Mouse (Mus musculus): ENCODE results near the gene Ldha. TPM values are rescaled to one million over a fixed set of nuclear protein-coding genes. Genes with fewer than 3 reads are reported as not detected.

The Ldha gene
- total and polyA plus RNA-seq, 2 experiments: 442 to 594 TPM

- Histone ChIP-seq H3K79me2 (ENCODE audit: control insufficient read depth, insufficient read depth, low read length) (no peaks in the 10 kb centered on the region), H3K27ac (replicated peaks; ENCODE audit: insufficient read depth, low read depth, low read length) (no peak overlapping the region), H3K9ac (ENCODE audit: low read depth, low read length) (no peak overlapping the region), H3K36me3 (ENCODE audit: control insufficient read depth, insufficient read depth, low read length) (peaks cover 44% of the 10 kb centered on the region), H3K4me3 (ENCODE audit: insufficient read depth, low read depth, low read length) (no peak overlapping the region), H3K4me1 (ENCODE audit: control insufficient read depth, insufficient read depth, low read length) (peaks cover 5% of the 10 kb centered on the region; the same call in 1 of the 2 replicates), H3K27me3 (ENCODE audit: control insufficient read depth, insufficient read depth, low read length) (no peaks in the 10 kb centered on the region)
- TF ChIP-seq CTCF (IDR thresholded peaks at IDR 0.05; ENCODE audit: low read depth, low read length) (no peak), POLR2A (IDR thresholded peaks at IDR 0.05; ENCODE audit: extremely low read depth, insufficient read depth, low read length) (no peak)
- WGBS: 78% methylated on average over 7 of the region's 7 CpGs
- DNase-seq (ENCODE audit: extremely low read depth, low read depth, low spot score): no peak
These were observed 14.7 kb downstream of the Ldha start for GRCm38 (mm10) chr7:46855866-46856560.

GRCm38 (mm10) chr7:46857436-46857835, 16.2 kb downstream of the Ldha start:
- H3K4me3 ChIP-seq (ENCODE audit: insufficient read depth, low read depth, low read length): no peak overlapping the region
- H3K4me1 ChIP-seq (ENCODE audit: control insufficient read depth, insufficient read depth, low read length): no peaks in the 10 kb centered on the region; the same call in 1 of the 2 replicates
- H3K9ac ChIP-seq (ENCODE audit: low read depth, low read length): no peak overlapping the region
- H3K36me3 ChIP-seq (ENCODE audit: control insufficient read depth, insufficient read depth, low read length): peaks cover 30% of the 10 kb centered on the region
- H3K27me3 ChIP-seq (ENCODE audit: control insufficient read depth, insufficient read depth, low read length): no peaks in the 10 kb centered on the region
- H3K79me2 ChIP-seq (ENCODE audit: control insufficient read depth, insufficient read depth, low read length): no peaks in the 10 kb centered on the region
- no peak overlapping the region for H3K27ac ChIP-seq (replicated peaks; ENCODE audit: insufficient read depth, low read depth, low read length)
- DNase-seq (ENCODE audit: extremely low read depth, low read depth, low spot score): no peak
- 73% methylated on average over 9 of the region's 9 CpGs for WGBS
- TF ChIP-seq POLR2A (IDR thresholded peaks at IDR 0.05; ENCODE audit: extremely low read depth, insufficient read depth, low read length) (no peak), CTCF (IDR thresholded peaks at IDR 0.05; ENCODE audit: low read depth, low read length) (no peak)

GRCm38 (mm10) chr7:46859031-46859430, 17.8 kb downstream of the Ldha start:
- Histone ChIP-seq H3K27me3 (ENCODE audit: control insufficient read depth, insufficient read depth, low read length) (no peaks in the 10 kb centered on the region), H3K79me2 (ENCODE audit: control insufficient read depth, insufficient read depth, low read length) (no peaks in the 10 kb centered on the region), H3K9ac (ENCODE audit: low read depth, low read length) (no peak overlapping the region), H3K4me3 (ENCODE audit: insufficient read depth, low read depth, low read length) (no peak overlapping the region), H3K4me1 (ENCODE audit: control insufficient read depth, insufficient read depth, low read length) (no peaks in the 10 kb centered on the region), H3K27ac (replicated peaks; ENCODE audit: insufficient read depth, low read depth, low read length) (no peak overlapping the region), H3K36me3 (ENCODE audit: control insufficient read depth, insufficient read depth, low read length) (peaks cover 14% of the 10 kb centered on the region)
- DNase-seq (ENCODE audit: extremely low read depth, low read depth, low spot score): no peak
- TF ChIP-seq POLR2A (IDR thresholded peaks at IDR 0.05; ENCODE audit: extremely low read depth, insufficient read depth, low read length) (no peak), CTCF (IDR thresholded peaks at IDR 0.05; ENCODE audit: low read depth, low read length) (no peak)
- 71% methylated on average over 6 of the region's 6 CpGs for WGBS

- 57% methylated on average over 10 of the region's 10 CpGs for WGBS
- no peak within 1 kb of the TSS for H3K4me3 ChIP-seq (ENCODE audit: insufficient read depth, low read depth, low read length)
- H3K79me2 ChIP-seq (ENCODE audit: control insufficient read depth, insufficient read depth, low read length): no peaks in the 10 kb centered on the region
- H3K4me1 ChIP-seq (ENCODE audit: control insufficient read depth, insufficient read depth, low read length): no peaks in the 10 kb centered on the region
- TF ChIP-seq CTCF (IDR thresholded peaks at IDR 0.05; ENCODE audit: low read depth, low read length) (no peak), POLR2A (IDR thresholded peaks at IDR 0.05; ENCODE audit: extremely low read depth, insufficient read depth, low read length) (no peak)
- no peak within 1 kb of the TSS for H3K9ac ChIP-seq (ENCODE audit: low read depth, low read length)
- no peak for DNase-seq (ENCODE audit: extremely low read depth, low read depth, low spot score)
- H3K27ac ChIP-seq (replicated peaks; ENCODE audit: insufficient read depth, low read depth, low read length): no peak within 1 kb of the TSS
- H3K36me3 ChIP-seq (ENCODE audit: control insufficient read depth, insufficient read depth, low read length): 0 out of 2 replicates have a peak, but pooled peaks cover under 1% of the 10 kb centered on the region
- no peaks in the 10 kb centered on the region for H3K27me3 ChIP-seq (ENCODE audit: control insufficient read depth, insufficient read depth, low read length)
These were observed 19.7 kb downstream of the Ldha start, which contains the start of gene Ldhc for GRCm38 (mm10) chr7:46860996-46861395. TSS of gene Ldhc (plus strand) at chr7:46861203.

GRCm38 (mm10) chr7:46871988-46872387, 30.7 kb downstream of the Ldha start:
- TF ChIP-seq CTCF (IDR thresholded peaks at IDR 0.05; ENCODE audit: low read depth, low read length): no peak
- no peak for TF ChIP-seq POLR2A (IDR thresholded peaks at IDR 0.05; ENCODE audit: extremely low read depth, insufficient read depth, low read length)
- Histone ChIP-seq H3K4me3 (ENCODE audit: insufficient read depth, low read depth, low read length) (no peak overlapping the region), H3K9ac (ENCODE audit: low read depth, low read length) (no peak overlapping the region), H3K79me2 (ENCODE audit: control insufficient read depth, insufficient read depth, low read length) (no peaks in the 10 kb centered on the region), H3K27me3 (ENCODE audit: control insufficient read depth, insufficient read depth, low read length) (no peaks in the 10 kb centered on the region), H3K36me3 (ENCODE audit: control insufficient read depth, insufficient read depth, low read length) (no peaks in the 10 kb centered on the region), H3K27ac (replicated peaks; ENCODE audit: insufficient read depth, low read depth, low read length) (no peak overlapping the region), H3K4me1 (ENCODE audit: control insufficient read depth, insufficient read depth, low read length) (no peaks in the 10 kb centered on the region)
- DNase-seq (ENCODE audit: extremely low read depth, low read depth, low spot score): no peak
- WGBS: 70% methylated on average over 4 of the region's 4 CpGs

- Histone ChIP-seq H3K79me2 (ENCODE audit: control insufficient read depth, insufficient read depth, low read length) (no peaks in the 10 kb centered on the region), H3K4me3 (ENCODE audit: insufficient read depth, low read depth, low read length) (no peak overlapping the region), H3K4me1 (ENCODE audit: control insufficient read depth, insufficient read depth, low read length) (peaks cover 6% of the 10 kb centered on the region; the same call in 1 of the 2 replicates), H3K27me3 (ENCODE audit: control insufficient read depth, insufficient read depth, low read length) (no peaks in the 10 kb centered on the region), H3K36me3 (ENCODE audit: control insufficient read depth, insufficient read depth, low read length) (no peaks in the 10 kb centered on the region), H3K9ac (ENCODE audit: low read depth, low read length) (no peak overlapping the region), H3K27ac (replicated peaks; ENCODE audit: insufficient read depth, low read depth, low read length) (no peak overlapping the region)
- TF ChIP-seq POLR2A (IDR thresholded peaks at IDR 0.05; ENCODE audit: extremely low read depth, insufficient read depth, low read length) (no peak), CTCF (IDR thresholded peaks at IDR 0.05; ENCODE audit: low read depth, low read length) (no peak)
- no peak for DNase-seq (ENCODE audit: extremely low read depth, low read depth, low spot score)
- WGBS: 80% methylated on average over 4 of the region's 4 CpGs
These were observed 35.6 kb downstream of the Ldha start for GRCm38 (mm10) chr7:46876841-46877240.

All from liver, adult 2 months (tissue).